Mouse (Mus musculus) limb, embryonic 13.5 days (tissue): ENCODE data around the gene Pafah2. TPM values are rescaled to one million over a fixed set of nuclear protein-coding genes. Genes with fewer than 3 reads are reported as not detected.

ENCODE experiments used
- ATAC-seq: fragments of 200-750 bp; cut with Nextera tagmentation; 2 replicates; pipeline ENCODE4 v1.8.0; 2017; ENCODE audit warnings: low read depth, moderate number of reproducible peaks, moderate TSS enrichment; ENCODE audit not compliant: low FRiP score
- H3K27ac ChIP-seq: fragments of 300-500 bp; sonication (generic); 2 replicates; pipeline ENCODE4 v1.5.1; 2015; ENCODE audit warnings: inconsistent platforms, mild to moderate bottlenecking, moderate library complexity
- H3K27me3 ChIP-seq: fragments of 300-500 bp; sonication (generic); 2 replicates; pipeline ENCODE4 v1.6.1; 2015; ENCODE audit warnings: mild to moderate bottlenecking, inconsistent platforms
- H3K36me3 ChIP-seq: fragments of 300-500 bp; sonication (generic); 2 replicates; pipeline ENCODE4 v1.6.1; 2015; ENCODE audit warnings: inconsistent platforms, mild to moderate bottlenecking, moderate library complexity
- H3K4me1 ChIP-seq: fragments of 300-500 bp; sonication (generic); 2 replicates; pipeline ENCODE4 v1.6.1; 2015; ENCODE audit warnings: inconsistent platforms
- H3K4me2 ChIP-seq: fragments of 300-500 bp; sonication (generic); replicated peaks from 2 replicates; pipeline ENCODE4 v1.6.1; 2015; ENCODE audit warnings: inconsistent platforms, mild to moderate bottlenecking, moderate library complexity
- H3K4me3 ChIP-seq: fragments of 300-500 bp; sonication (generic); 2 replicates; pipeline ENCODE4 v1.5.1; 2015; ENCODE audit warnings: moderate library complexity, mild to moderate bottlenecking, inconsistent platforms
- H3K9ac ChIP-seq: fragments of 300-500 bp; sonication (generic); 2 replicates; pipeline ENCODE4 v1.6.1; 2015; ENCODE audit warnings: mild to moderate bottlenecking, inconsistent platforms
- H3K9me3 ChIP-seq: fragments of 300-500 bp; sonication (generic); 2 replicates; pipeline ENCODE4 v1.6.1; 2016; ENCODE audit warnings: inconsistent platforms
- WGBS: fragments of 180-500 bp; shearing (Covaris S2); methylation state at CpG from one replicate; pipeline ENCODE4 v1.1.7; 2015; 5-methylcytosine and 5-hydroxymethylcytosine counted together
- polyA plus RNA-seq: library from polyadenylated mRNA; unstranded; fragments of >200 nt; fragmentation: Nextera tagmentation; extraction: Ambion mirVana; gene quantifications from 2 replicates; pipeline ENCODE4 v1.2.1, GENCODE M21; 2015

Gene Pafah2
- polyA plus RNA-seq, 1 experiment from 2014 or later: 12.9 TPM

GRCm38 (mm10) chr4:134401856-134402570 is 5.9 kb downstream of the Pafah2 start:
- Histone ChIP-seq H3K36me3 (peaks cover 15% of the 10 kb centered on the region; the same call in 1 of the 2 replicates), H3K4me3 (no peak overlapping the region; the same call in 1 of the 2 replicates), H3K4me2 (peak overlapping the region; percentile 74), H3K27ac (no peak overlapping the region), H3K27me3 (no peaks in the 10 kb centered on the region), H3K9ac (no peak overlapping the region), H3K4me1 (peaks cover 28% of the 10 kb centered on the region), H3K9me3 (no peaks in the 10 kb centered on the region)
- 62% methylated on average over 16 of the region's 16 CpGs for WGBS
- no peak for ATAC-seq

GRCm38 (mm10) chr4:134402571-134403262 is 6.6 kb downstream of the Pafah2 start:
- H3K9ac ChIP-seq: no peak overlapping the region
- H3K4me2 ChIP-seq: no peak overlapping the region
- H3K27ac ChIP-seq: no peak overlapping the region
- no peaks in the 10 kb centered on the region for H3K27me3 ChIP-seq
- no peak overlapping the region for H3K4me3 ChIP-seq
- 69% methylated on average over 16 of the region's 16 CpGs for WGBS
- H3K4me1 ChIP-seq: peaks cover 21% of the 10 kb centered on the region
- H3K9me3 ChIP-seq: no peaks in the 10 kb centered on the region
- H3K36me3 ChIP-seq: peaks cover 15% of the 10 kb centered on the region; the same call in 1 of the 2 replicates
- no peak for ATAC-seq

GRCm38 (mm10) chr4:134403721-134404120 is 7.6 kb downstream of the Pafah2 start:
- Histone ChIP-seq H3K36me3 (peaks cover 15% of the 10 kb centered on the region; the same call in 1 of the 2 replicates), H3K27me3 (no peaks in the 10 kb centered on the region), H3K4me3 (no peak overlapping the region), H3K27ac (no peak overlapping the region), H3K4me2 (no peak overlapping the region), H3K9me3 (no peaks in the 10 kb centered on the region), H3K4me1 (peaks cover 19% of the 10 kb centered on the region), H3K9ac (no peak overlapping the region)
- ATAC-seq: no peak
- WGBS: 66% methylated on average over 7 of the region's 7 CpGs

- H3K9me3 ChIP-seq: peaks cover 7% of the 10 kb centered on the region; the same call in 1 of the 2 replicates
- H3K27ac ChIP-seq: no peak overlapping the region
- H3K4me2 ChIP-seq: no peak overlapping the region
- 70% methylated on average over 5 of the region's 5 CpGs for WGBS
- H3K9ac ChIP-seq: no peak overlapping the region
- ATAC-seq: no peak
- no peaks in the 10 kb centered on the region for H3K27me3 ChIP-seq
- H3K4me1 ChIP-seq: no peaks in the 10 kb centered on the region
- H3K36me3 ChIP-seq: peaks cover 41% of the 10 kb centered on the region
- no peak overlapping the region for H3K4me3 ChIP-seq
These were observed 13.2 kb downstream of the Pafah2 start for GRCm38 (mm10) chr4:134409286-134409685.

GRCm38 (mm10) chr4:134416177-134416576 is 20.1 kb downstream of the Pafah2 start:
- peaks cover 57% of the 10 kb centered on the region for H3K36me3 ChIP-seq
- no peak overlapping the region for H3K9ac ChIP-seq
- no peak overlapping the region for H3K4me3 ChIP-seq
- H3K4me1 ChIP-seq: peaks cover 9% of the 10 kb centered on the region; the same call in 1 of the 2 replicates
- no peaks in the 10 kb centered on the region for H3K27me3 ChIP-seq
- 82% methylated on average over 17 of the region's 17 CpGs for WGBS
- H3K4me2 ChIP-seq: no peak overlapping the region
- H3K27ac ChIP-seq: no peak overlapping the region
- no peaks in the 10 kb centered on the region for H3K9me3 ChIP-seq
- ATAC-seq: no peak

- H3K27ac ChIP-seq: no peak overlapping the region
- no peak overlapping the region for H3K4me2 ChIP-seq
- H3K9me3 ChIP-seq: no peaks in the 10 kb centered on the region
- ATAC-seq: no peak
- H3K9ac ChIP-seq: no peak overlapping the region
- peaks cover 56% of the 10 kb centered on the region for H3K36me3 ChIP-seq
- 71% methylated on average over 15 of the region's 15 CpGs for WGBS
- peaks cover 9% of the 10 kb centered on the region; the same call in 1 of the 2 replicates for H3K4me1 ChIP-seq
- no peaks in the 10 kb centered on the region for H3K27me3 ChIP-seq
- H3K4me3 ChIP-seq: no peak overlapping the region
These were observed 20.5 kb downstream of the Pafah2 start for GRCm38 (mm10) chr4:134416602-134417001.

GRCm38 (mm10) chr4:134417111-134417510 is 21.0 kb downstream of the Pafah2 start:
- WGBS: 67% methylated on average over 7 of the region's 7 CpGs
- Histone ChIP-seq H3K9me3 (no peaks in the 10 kb centered on the region), H3K36me3 (peaks cover 53% of the 10 kb centered on the region)

GRCm38 (mm10) chr4:134421971-134422370 is 25.9 kb downstream of the Pafah2 start:
- Histone ChIP-seq H3K36me3 (peaks cover 69% of the 10 kb centered on the region), H3K4me3 (no peak overlapping the region)
- 69% methylated on average over 11 of the region's 11 CpGs for WGBS

More at GRCm38 (mm10) chr4:134417111-134417510, 21.0 kb downstream of the Pafah2 start:
- H3K27ac ChIP-seq: no peak overlapping the region
- no peak overlapping the region for H3K4me2 ChIP-seq
- H3K4me3 ChIP-seq: no peak overlapping the region
- no peak overlapping the region for H3K9ac ChIP-seq
- ATAC-seq: no peak
- no peaks in the 10 kb centered on the region for H3K27me3 ChIP-seq
- H3K4me1 ChIP-seq: peaks cover 9% of the 10 kb centered on the region; the same call in 1 of the 2 replicates

GRCm38 (mm10) chr4:134423949-134424348 is 27.8 kb downstream of the Pafah2 start:
- ATAC-seq: no peak
- Histone ChIP-seq H3K27ac (no peak overlapping the region), H3K4me2 (no peak overlapping the region), H3K4me1 (no peaks in the 10 kb centered on the region), H3K9ac (no peak overlapping the region), H3K36me3 (peaks cover 54% of the 10 kb centered on the region), H3K4me3 (no peak overlapping the region), H3K27me3 (no peaks in the 10 kb centered on the region), H3K9me3 (no peaks in the 10 kb centered on the region)
- 86% methylated on average over 7 of the region's 7 CpGs for WGBS

More at GRCm38 (mm10) chr4:134421971-134422370, 25.9 kb downstream of the Pafah2 start:
- ATAC-seq: no peak
- H3K27me3 ChIP-seq: no peaks in the 10 kb centered on the region
- H3K27ac ChIP-seq: no peak overlapping the region
- H3K4me1 ChIP-seq: peaks cover under 1% of the 10 kb centered on the region; the same call in 1 of the 2 replicates
- H3K4me2 ChIP-seq: no peak overlapping the region
- H3K9me3 ChIP-seq: no peaks in the 10 kb centered on the region
- H3K9ac ChIP-seq: no peak overlapping the region

GRCm38 (mm10) chr4:134425088-134425487 is 29.0 kb downstream of the Pafah2 start:
- no peak overlapping the region for H3K4me2 ChIP-seq
- H3K4me3 ChIP-seq: no peak overlapping the region
- no peaks in the 10 kb centered on the region for H3K9me3 ChIP-seq
- H3K27ac ChIP-seq: no peak overlapping the region
- ATAC-seq: no peak
- peaks cover 5% of the 10 kb centered on the region for H3K4me1 ChIP-seq
- WGBS: 68% methylated on average over 7 of the region's 7 CpGs
- peaks cover 51% of the 10 kb centered on the region for H3K36me3 ChIP-seq
- H3K27me3 ChIP-seq: no peaks in the 10 kb centered on the region
- no peak overlapping the region for H3K9ac ChIP-seq

- no peaks in the 10 kb centered on the region for H3K9me3 ChIP-seq
- no peak overlapping the region; the same call in 1 of the 2 replicates for H3K4me3 ChIP-seq
- H3K27ac ChIP-seq: peak overlapping the region; percentile 52
- peaks cover 14% of the 10 kb centered on the region for H3K4me1 ChIP-seq
- 19% methylated on average over 23 of the region's 23 CpGs for WGBS
- H3K27me3 ChIP-seq: no peaks in the 10 kb centered on the region
- H3K4me2 ChIP-seq: peak overlapping the region; percentile 48
- peak; percentile 87 for ATAC-seq
- H3K36me3 ChIP-seq: peaks cover 15% of the 10 kb centered on the region
- peak overlapping the region; percentile 56 for H3K9ac ChIP-seq
These were observed 34.4 kb downstream of the Pafah2 start for GRCm38 (mm10) chr4:134430381-134431004.
